Mouse (Mus musculus) ZHBTc4 (cell line): ENCODE measurements around the gene Tnf.

Source experiments
- DNase-seq: peaks from one replicate; pipeline ENCODE4 v3.0.0-alpha.2; 2011; ENCODE audit warnings: low read depth, low spot score

The Tnf gene

DNA sequence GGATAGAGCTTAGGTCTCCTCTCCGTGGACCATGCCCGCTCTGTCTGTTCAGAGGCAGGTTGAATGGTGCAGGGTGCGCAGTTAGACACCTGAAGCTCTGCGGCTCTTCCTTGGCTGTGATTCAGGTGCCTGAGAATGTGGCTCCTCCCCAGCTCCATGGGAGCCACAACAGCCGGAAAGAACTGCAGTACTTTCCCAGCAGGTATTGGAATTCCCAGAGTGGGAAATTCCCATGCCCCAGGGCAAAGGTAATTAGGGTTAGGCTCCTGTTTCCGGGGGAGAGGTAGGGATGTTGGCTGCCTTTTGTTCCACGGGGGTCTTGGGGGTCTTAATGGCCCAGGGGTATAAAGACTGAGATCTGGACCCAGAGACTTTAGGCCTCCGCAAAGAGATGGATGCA, 2.9 kb downstream of the Tnf start:
- peak; percentile 52 for DNase-seq

DNA sequence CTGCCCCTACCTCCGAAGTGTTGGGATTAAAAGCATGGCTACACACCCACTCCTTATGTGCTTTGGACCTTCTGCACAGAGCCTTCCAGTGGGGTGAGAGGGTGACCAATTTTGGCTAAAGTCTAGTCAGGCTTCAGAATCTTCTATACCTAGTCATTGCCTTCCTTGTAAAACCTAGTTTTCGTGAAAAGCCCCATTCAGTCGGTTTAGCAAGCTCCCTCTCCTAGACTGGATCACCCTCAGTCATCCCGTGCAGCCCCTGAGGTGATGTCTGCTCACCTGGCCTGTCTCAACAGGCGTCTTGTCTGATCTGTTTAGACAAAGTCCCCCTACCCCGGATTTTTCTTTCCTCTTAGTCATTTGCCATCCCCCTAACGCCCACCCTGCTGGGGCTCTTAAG, 3.8 kb downstream of the Tnf start:
- DNase-seq, result no peak

DNA sequence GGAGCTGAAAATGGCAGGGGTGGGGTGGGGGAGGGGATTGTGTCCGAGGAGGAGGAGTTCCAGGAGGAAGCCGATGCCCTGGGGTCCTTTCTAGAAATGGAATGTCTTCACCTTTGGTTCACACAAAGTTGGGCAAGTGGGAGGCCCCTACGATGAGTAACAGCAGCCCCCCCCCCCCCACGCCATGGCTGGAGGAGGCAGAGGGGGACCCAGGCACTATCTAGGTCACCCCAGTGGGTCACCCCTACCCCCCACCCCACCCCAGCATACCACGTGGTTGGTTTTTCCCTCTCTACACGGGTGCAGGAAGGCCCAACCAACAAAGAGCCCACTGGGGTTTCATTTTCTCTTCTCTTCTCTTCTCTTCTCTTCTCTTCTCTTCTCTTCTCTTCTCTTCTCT, 4.7 kb downstream of the Tnf start:
- no peak for DNase-seq

DNA sequence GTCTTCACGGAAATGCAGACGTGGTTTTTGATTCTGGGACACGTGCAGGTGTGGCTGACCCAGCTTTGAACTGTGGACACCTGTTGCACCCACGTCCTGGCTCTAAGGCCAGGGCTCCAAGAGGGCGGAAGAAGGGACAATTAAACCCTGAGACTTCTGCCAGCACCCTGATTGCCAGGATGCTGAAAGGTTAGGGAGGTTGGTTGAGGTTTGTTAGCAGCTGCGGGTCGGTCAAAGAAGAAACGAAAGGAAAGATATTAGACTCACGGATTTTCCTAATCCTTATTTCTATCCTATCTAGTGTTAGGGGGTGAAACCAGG, 5.5 kb downstream of the Tnf start:
- DNase-seq, result no peak

DNA sequence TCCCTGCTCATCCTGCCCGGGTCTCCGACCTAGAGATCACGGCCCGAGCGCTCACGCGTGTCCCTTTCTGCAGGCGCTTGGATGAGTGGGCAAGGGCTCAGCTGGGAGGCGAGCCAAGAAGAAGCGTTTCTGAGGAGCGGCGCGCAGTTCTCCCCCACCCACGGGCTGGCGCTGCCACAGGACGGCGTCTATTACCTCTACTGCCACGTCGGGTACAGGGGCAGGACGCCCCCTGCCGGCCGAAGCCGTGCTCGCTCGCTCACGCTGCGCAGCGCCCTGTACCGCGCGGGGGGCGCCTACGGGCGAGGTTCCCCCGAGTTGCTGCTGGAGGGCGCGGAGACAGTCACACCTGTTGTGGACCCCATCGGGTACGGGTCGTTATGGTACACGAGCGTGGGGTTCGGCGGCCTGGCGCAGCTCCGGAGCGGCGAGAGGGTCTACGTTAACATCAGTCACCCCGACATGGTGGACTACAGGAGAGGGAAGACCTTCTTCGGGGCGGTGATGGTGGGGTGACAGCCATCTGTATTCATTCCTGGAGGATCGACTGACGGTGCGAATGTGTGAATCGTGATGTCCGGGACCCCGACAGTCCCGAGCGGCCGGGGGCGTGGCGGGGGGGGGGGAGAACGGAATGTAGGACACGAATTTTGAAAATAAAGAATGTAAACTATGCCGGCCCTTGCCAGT, 6.0 kb downstream of the Tnf start:
- DNase-seq, result peak; percentile 88

DNA sequence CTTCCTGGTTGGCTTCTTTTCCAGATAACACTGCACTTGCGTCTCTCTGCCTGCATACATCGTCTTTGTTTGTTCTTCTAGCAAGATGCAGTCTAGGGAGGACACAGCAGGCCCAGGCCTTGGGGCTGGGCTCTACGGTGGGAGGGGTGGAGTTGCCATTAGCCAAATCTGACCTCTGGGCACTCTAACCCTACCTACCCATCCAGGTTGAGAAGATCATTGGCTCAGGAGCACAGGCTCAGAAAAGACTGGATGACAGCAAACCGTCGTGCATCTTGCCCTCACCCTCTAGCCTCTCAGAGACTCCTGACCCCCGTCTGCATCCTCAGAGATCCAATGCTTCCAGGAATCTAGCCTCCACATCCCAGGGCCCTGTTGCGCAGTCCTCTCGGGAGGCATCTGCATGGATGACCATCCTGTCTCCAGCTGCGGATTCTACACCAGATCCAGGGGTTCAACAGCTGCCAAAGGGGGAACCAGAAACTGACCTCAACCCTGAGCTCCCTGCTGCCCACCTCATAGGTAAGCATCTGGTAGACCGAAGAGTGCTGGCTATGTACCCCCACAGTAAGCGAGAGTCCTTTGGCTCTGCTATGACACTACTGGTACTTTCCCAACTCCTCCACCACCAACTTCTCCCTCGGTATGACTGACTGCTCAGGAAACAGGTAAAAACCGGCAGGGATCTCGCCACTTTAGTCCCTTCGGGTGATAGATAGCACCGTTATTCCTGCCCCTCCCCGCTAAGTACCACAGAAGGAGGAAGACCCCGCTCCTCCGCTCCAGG, 6.8 kb downstream of the Tnf start:
- no peak for DNase-seq

DNA sequence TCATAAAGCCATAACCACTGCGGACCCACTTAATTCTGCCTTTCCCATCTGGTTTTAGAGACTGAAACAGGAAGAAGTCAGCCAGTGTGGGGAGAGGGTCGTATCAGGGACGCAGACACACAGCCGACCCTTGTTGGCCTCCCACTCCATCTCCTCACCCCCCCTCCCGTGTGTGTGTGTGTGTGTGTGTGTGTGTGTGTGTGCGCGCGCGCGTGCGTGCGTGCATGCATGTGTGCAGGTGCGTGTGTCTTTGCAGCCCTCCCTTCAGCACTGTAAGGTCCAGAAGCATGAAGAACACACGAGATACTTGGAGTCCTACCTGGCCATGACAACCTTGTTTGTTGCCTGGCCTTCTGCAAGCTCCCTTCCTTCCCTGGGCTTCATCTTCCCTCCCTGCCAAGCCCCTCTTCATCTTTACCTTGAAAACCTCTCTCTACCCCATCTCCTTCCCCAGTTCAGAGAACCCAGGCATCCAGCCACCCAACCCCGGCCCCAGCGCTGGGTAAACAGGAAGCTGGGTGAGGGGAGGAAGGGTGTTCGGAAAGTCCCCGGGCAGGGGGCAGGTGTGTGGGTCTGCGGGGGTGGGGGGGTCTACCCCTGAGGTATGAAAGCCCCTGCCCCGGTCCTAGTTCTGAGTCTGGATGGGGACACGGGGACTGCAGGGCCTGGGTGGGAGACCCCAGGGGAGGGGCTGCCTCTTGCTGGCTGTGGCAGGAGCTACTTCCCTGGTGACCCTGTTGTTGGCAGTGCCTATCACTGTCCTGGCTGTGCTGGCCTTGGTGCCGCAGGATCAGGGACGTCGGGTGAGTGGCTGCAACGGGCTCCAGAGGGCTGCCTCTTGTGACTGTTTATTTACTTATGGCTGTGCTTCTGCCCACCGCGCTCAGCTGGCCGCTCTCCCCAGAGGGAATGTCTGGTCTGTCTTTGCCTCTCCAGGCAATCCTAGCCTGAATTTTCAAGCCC, 7.6 kb downstream of the Tnf start, which contains the start of gene Ltb:
Gene Ltb (plus strand): TSS at position 559 of the 963 bp plus-strand sequence.
- no peak for DNase-seq

DNA sequence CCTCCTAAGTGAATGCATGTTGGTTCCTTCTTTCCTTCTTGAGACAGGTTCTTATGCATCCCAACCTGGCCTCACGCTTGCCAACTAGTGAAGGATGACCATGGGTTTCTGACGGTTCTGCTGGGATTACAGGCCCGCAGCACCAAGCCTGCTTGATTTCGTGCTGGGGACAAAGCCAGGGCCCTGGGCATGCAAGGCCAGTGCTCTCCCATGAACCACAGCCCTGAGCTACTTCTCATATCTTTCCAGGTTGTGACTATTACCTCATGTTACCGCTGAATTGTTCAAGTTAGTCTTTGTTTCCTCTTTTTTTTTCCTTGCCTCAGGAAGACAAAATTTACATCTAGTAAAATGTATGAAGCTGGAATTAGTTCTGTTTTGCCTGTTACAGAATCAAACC, 8.9 kb downstream of the Tnf start:
- no peak for DNase-seq

DNA sequence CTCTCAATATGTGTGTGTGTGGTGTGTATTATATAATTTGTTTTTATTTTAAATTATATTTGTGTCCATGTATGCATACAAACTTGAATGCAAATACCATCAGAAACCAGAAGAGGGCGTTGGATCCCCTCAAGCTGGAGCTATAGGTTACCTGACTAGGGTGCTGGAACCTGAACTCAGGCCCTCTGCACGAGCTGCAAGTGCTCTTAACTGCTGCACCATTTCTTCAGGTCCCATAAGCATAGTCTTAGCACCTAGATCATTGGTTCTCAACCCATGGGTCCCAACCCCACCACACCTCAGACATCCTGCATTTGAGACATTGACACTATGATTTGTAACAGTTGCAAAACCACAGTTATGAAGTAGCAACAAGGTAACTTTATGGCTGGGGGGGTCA, 10.1 kb downstream of the Tnf start:
- DNase-seq, result peak; percentile 50

DNA sequence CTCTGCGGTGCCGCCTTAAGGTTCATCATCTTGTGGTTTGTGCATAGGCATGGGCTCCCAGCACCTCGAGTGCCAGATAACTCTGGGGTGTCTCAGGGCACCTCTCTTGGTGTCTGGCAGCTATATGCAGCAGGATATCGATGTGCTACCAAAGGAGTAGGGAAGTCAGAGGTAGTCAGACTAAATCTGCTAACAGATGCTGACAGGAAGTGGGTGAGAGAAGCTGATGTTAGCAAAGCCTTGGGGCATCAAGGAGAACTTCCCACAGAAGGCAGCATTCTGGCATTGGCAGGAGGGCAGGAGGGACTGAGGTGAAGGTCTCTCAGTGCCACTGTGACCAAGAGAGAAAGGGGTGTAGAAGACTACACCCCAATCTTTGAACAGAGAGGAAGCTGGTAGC, 11.7 kb downstream of the Tnf start:
- no peak for DNase-seq

DNA sequence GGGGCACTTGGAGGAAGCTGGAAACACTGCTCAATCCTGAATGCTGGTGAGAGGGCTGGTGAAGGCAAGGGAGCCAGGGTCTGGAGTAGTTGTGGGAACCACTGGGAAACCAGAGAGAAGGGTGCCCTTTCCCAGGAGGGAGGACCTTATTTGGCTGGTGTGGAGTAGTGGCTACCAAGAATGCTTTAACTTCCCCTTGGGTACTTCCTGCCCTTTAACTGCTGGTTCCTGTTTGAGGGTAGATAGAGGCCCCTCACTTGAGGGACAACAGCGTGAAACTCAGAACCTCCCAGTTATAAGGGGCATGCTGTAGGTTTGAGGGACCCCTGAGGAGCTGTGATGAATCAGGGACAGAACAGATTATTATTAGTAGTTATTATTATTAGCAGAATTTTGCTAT, 12.6 kb downstream of the Tnf start:
- DNase-seq, result no peak

DNA sequence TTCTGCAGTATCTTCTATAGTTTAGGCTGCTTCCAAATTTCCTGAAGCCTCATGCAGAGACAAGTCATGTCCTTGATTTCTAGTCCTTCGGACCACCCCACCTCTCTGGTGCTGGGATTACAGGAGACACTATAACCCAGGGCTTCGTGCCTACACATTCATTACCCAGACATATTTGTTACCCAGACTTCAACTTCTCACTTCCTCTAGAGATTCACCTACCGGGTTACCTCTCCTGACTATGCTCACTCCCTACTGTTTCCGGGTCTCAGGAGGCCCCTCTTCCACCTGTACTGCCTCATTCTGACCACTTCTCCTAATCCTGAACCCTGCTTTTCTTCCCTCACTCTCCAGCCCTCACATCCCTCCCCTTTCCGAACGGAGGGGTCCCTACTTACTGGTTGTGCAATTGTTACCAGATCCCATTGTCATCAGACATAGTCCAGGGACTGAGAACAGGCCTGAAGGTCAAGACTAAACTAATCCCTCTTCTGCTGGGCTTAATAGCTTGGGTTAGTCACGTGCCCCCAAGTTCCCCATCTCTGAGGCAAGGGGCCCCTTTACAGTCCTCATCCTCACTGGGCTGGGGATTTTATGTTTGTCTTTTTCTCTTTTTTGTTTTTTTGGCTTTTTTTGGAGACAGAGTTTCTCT, 13.7 kb downstream of the Tnf start, which contains the start of gene Lst1:
Gene Lst1 (minus strand): TSS at position 481 of the 652 bp plus-strand sequence.
- no peak for DNase-seq

DNA sequence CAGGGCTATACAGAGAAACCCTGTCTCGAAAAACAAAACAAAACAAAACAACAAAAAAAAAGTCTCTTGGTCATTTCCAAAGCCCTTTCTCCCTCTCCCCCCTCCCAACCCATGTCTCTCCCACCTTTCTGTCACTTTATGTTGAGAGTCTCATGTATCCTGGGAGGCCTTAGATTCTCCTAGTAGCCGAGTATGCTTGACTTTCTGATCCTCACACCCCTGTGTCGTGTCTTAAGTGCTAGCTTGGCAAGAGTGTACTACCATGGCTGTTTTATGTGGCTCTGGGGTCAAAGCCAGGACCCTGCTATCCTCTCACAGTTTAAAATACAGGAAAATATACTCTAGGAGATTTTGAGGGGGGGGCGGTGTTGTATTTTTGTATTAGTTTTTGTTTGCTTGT, 14.5 kb downstream of the Tnf start:
- DNase-seq, result no peak

DNA sequence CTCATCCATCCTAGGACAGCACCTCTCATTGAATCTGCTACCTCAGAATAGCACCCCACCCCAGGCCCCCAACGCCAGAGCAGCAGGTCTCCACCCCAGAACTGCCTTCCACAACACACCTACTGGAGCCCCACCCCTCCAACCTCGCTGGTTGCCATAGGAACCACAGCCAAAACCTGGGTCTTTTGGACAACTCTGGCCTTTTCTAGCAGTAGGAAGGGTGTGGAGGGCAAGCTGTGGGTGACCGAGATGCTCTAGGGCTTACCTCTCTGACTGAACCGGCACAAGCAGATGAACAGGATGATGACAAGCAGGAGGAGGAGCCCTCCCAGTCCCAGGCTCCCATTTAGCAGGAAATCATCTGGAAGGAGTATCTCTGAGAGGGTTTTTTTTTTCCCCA, 15.1 kb downstream of the Tnf start:
- DNase-seq, result peak; percentile 92

DNA sequence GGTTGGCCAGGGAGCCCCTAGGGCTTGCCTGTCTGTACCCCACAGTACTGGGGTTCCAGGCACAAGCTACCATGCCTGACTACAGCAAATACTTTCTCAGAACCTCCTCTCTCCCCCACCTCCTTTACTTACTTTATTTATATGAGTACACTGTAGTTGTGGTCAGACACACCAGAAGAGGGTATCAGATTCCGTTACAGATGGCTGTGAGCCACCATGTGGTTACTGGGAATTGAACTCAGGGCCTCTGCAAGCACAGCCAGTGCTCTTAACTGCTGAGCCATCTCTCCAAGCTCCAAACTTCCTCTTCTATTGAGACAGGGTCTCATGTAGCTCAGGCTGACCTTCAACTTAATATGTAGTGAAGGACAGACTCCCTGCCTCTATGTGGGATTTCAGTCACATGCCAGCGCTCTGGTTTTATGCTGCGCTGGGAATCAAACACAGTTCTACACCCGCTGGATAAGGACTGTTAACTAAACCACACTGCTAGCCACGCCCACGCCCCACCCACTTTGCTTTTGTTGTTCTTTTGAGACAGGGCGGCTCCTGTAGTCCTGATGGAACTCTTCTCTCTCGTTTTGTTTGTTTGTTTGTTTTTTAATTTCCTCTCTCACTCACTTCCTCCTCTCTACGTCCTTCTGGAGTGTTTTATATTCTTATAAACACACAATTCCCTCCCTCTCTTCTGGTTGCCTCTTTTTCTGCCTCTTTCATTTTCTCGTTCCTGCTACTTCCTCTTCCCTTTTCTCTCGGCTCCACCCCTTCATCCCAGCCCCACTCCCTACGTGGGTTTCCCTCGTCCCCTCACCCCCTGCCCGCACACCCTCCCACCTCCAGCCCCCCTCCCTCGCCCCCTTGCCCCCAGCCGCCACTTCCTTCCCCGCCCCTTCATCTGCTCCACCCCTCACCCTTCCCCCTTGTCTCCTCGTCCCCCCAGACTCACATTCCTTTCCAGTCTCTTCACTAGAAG, 15.9 kb downstream of the Tnf start:
- peak; percentile 93 for DNase-seq

DNA sequence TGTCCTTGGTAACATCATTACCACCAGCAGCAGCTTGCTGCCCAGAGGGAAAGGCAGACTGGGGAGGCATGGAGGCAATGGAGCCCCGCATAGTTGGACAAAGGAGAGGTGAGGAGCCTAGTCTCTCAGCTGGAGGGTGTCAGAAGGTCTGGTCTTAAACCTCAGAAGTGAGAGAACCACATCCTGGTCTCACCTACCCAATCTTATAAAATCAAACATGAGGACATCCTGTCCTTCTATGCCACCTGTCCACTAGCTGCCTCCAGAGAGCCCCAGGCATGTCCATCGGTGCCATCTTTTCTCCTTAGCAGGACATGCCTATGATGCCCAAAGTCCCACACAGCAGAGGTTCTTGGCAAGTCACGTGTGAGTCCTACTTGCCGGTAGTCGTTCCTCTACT, 21.7 kb downstream of the Tnf start:
- no peak for DNase-seq

DNA sequence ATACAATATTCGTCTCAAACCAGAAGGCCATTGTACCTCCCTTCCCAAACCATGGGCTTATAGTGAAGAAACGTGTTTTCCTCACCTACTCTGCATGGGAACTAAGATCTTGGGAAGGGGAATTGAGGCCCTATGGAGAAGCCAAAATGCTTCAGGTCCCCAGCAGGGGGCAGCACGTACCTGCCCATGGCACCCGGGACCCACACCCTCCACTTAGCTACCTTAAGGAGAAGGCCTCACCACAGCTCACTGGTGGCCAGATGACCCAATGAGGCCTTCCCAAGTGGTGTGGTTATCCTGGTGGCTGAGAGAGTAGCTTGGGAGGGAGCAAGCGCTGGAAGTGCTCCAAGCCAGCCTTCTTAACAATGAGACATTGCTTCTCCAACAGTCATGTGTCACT, 23.3 kb downstream of the Tnf start:
- peak; percentile 88 for DNase-seq

DNA sequence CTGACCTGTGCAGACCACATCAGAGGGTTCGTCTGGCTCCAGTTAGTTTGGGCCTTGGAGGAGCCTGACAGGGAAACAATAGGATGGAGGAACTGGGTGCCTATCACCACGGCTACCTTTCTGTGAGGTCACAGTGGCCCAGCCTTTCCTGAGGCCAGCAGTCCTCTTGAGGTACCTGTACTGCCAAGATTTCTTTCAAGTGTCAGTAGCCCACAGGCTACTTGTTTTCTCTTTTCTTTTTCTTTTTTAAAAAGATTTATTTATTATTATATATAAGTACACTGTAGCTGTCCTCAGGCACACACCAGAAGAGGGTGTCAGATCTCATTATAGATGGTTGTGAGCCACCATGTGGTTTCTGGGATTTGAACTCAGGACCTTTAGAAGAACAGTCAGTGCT, 25.8 kb downstream of the Tnf start, which contains the start of gene Aif1:
Gene Aif1 (minus strand): TSS at position 101 of the 400 bp plus-strand sequence.
- no peak for DNase-seq

DNA sequence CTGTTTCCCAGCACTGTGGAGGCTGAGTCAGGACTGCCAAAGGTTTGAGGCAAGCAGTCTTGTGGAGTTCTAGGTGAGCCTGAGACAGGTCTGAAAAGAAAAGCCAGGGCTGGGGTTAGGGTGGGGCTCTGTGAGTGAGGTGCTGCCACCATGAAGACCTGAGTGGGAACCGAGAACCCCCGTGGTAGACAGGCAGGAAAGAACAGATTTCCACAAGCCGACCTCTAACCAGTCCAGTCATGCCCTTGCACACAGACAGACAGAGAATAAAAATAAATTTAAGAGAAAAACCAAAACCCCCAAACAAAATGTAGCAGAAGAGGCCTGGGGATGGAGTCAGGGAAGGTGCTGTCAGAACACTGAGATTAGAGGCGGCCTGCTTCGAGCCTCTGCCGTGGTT, 26.4 kb downstream of the Tnf start:
- no peak for DNase-seq

DNA sequence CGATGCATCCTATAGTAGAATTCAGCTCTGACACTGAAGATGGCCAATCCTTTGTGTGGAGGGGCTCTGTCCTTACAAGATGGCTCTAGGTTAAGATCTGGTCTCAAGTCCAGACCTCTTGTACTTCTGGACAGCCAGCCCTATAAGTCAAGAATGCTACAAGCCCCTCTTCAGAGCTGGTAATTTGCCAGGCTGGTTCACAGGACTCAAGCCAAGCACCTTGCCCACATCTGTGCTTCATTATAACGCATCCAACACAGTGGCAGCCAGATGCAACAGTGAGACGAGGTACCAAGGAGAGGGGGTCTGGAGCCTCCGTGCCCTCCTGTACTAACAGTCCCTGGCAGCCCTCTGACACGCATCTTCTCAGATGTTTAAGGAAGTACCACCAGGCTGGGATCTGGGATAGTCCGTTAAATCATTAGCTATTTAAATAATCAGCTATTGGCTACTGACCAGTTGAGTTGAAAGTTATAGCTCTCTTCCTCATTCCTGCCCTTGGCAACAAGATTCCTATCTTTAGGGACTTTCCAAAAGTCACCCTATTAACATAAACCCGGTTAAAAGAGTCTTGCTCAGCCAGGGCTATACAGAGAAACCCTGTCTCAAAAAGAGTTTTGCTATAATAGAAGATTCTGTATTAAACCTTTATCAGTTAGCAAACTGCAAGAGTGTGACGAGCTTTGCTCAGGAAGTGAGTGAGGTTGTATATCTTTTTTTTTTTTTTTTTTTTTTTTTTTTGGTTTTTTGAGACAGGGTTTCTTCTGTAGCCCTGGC, 27.4 kb downstream of the Tnf start:
- no peak for DNase-seq
